ENCODE assay signal across 8 mouse cellular contexts in genomic region chr14:78732617-78733312, GRCm38 (mm10). TPM values are rescaled to one million over a fixed set of nuclear protein-coding genes. Genes with fewer than 3 reads are reported as not detected.
DNase-seq lines count a peak whose midpoint lies in the region; ATAC-seq lines count a peak whose summit lies in the region.

Gene Dgkh, minus strand, starts transcription at chr14:78732776.

- WGBS in macrophage (ENCODE audit: missing documents) = 9% methylated on average over 20 of the region's 71 CpGs

- DNase-seq in gastrocnemius, postnatal 10 days = peak; percentile 91
- peak; percentile 87 for DNase-seq in induced T-regulatory cell, adult 2 months (ENCODE audit: low read depth)
- peak; percentile 63 to 77 for DNase-seq in left cerebral cortex, adult 8-10 months (ENCODE audit: low spot score in 2 of 2)
- DNase-seq in retina, postnatal 1 day = peak; percentile 96
- peak; percentile 71 to 81 for DNase-seq in thymus, postnatal 36 days

- H3K79me2 ChIP-seq in macrophage (ENCODE audit: inconsistent target) = no peaks in the 10 kb centered on the region

- H3K27ac ChIP-seq in macrophage = peak within 1 kb of the TSS; percentile 73

- H3K4me3 ChIP-seq in macrophage (ENCODE audit: inconsistent target) = peak within 1 kb of the TSS; percentile 54

- ATAC-seq in activated CD4-positive, CD25-positive, alpha-beta regulatory T cell, adult 4 months = peak; percentile 80
- peak; percentile 77 for ATAC-seq in common myeloid progenitor, adult 5-6 weeks (replicated peaks; ENCODE audit: low read depth, poor library complexity, severe bottlenecking)

- no peaks in the 10 kb centered on the region for H3K36me3 ChIP-seq in macrophage (ENCODE audit: inconsistent target)

RNA-seq across cellular contexts. Expression of gene Dgkh, which starts in this region (rescaled TPM):
- 1 to 10 TPM; 1.6 to 2.7 TPM for polyA plus RNA-seq in activated CD4-positive, CD25-positive, alpha-beta regulatory T cell, adult 4 months (2017; shearing (Covaris generic))
- 0.23 and 0.87 TPM in 2 replicates for total RNA-seq in common myeloid progenitor, adult 5-6 weeks (2017)
- total RNA-seq in gastrocnemius, postnatal 10 days (2021) = 1 to 10 TPM; 6.5 to 8.9 TPM
- total RNA-seq in left cerebral cortex, adult 8-10 months (2022) = 10 to 100 TPM; 62.4 to 73.0 (median 68.9) TPM
- 100 to 1,000 TPM in 1 of 26 experiments, 10 to 100 TPM in 25; 17.8 to 136 (median 28.2) TPM for total RNA-seq in macrophage (2018; cell fraction: chromatin; rRNA removed)
- 1 to 10 TPM; 3.6 to 7.2 (median 5.5) TPM for total RNA-seq in macrophage (2018; cell fraction: cytosol; rRNA removed)
- total RNA-seq in macrophage (2018; cell fraction: nucleus; rRNA removed) = 10 to 100 TPM in 23 of 26 experiments, 1 to 10 TPM in 3; 8.3 to 63.0 (median 14.4) TPM
- polyA plus RNA-seq in macrophage (2018) = 1.8 to 2.9 TPM (median 2.1 TPM) in 3 replicates

Comparison
In these comparisons a context has a peak if more than half of its experiments do, and no peak if none do; other contexts are left out.
1. Peak in every context shown above with its lines: DNase-seq, ATAC-seq, H3K4me3 ChIP-seq and H3K27ac ChIP-seq.
2. RNA of gene Dgkh (total RNA-seq): 62.4 to 73.0 TPM in left cerebral cortex, adult 8-10 months; 6.5 to 8.9 TPM in gastrocnemius, postnatal 10 days and 0.23 to 0.87 TPM in common myeloid progenitor, adult 5-6 weeks; every median in the first group is over 4 times any median in the second.
3. Peak in ATAC-seq in common myeloid progenitor, adult 5-6 weeks; RNA of the gene not detected or under 1 TPM.